Mouse (Mus musculus) cerebellum, postnatal 10 days (tissue): ENCODE data around the gene Plin4.

ENCODE experiments used
- DNase-seq, 2 experiments: peaks; one replicate each; pipeline ENCODE4 v3.0.0; 2021; ENCODE audit warnings: mixed read lengths in 2 of 2

Plin4 gene

DNA sequence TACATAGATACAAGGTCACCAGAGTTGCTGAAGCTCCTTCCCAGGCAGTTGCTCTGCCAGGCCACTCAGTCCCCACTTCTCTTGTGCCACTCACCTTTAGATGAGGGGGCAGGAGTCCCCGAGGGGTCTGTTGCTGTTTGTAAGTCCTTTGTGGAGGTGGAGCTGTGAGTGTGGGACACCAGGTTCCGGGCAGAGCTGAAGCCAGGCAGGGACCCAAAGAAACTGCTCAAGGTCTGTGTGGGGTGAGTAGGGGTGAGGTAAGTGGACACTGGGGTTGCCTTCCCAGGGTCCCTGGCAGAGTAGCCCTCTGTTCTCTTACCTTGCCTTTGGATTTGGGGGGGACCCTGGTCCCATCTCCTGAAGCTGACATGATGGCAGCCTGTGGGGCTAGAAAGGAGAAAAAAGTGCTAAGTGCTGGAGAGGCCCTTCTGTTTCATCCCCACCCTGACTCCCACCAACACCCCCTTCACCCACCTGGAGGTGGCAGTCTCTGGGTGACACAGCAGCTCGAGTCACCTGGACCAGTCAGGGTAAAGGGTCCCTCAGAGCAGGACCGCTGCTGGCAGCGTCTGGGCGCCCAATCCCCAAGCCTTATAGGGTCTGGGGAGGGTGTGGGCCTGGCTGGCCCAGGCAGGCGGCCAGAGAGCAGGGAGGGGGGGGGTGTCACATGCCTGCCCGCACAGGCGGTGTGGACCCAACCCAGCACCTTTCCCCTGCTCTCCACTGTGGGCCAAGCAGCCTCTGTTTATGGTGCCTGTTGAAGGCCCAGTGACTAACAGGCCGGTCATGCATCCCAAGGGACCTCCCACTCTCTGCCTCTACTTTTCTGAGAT is at the start of gene Plin4:
Plin4 (minus strand) TSS at position 585 of the 833 bp plus-strand sequence.
- DNase-seq, result no peak

DNA sequence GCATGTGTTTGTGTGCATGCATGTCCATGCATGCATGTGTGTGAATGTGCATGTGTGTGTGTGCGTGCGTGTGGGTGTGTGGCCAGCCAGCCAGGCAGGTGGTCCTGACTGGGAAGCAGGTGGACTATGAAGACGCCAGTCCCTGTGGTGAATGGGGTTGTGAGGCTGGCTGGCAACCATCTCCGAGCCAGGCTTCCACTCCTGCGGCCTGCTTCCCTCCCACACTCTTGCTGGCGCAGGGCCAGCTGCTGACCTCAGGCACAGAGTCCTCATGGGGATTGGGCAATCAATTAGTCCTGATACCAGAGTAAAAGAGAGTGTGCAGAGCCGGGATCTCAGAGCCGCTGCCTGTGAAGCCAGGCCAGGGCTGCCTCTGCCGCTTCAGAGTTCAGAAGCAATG is 44.0 kb upstream of the Plin4 start:
- DNase-seq, result peak; percentile 73 to 74

DNA sequence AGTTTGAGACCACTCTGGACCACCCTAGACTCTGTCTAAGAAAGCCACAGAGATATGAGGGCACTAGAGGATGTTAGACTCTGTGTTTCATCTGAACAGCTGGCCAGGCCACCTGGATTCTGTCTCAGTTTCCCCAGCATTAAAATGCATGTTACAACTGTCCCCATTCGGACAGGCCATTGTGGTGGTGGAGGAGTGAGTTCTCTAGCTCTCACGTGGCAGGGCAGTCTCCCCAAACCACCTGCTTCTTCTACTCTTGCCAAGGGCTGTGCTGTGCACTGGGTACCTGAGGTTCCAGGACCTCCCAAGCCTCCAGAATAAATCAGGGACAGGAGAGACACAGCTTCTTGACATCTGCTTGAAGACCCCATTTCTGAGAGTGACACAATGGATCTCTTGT is 40.3 kb upstream of the Plin4 start:
- no peak for DNase-seq

DNA sequence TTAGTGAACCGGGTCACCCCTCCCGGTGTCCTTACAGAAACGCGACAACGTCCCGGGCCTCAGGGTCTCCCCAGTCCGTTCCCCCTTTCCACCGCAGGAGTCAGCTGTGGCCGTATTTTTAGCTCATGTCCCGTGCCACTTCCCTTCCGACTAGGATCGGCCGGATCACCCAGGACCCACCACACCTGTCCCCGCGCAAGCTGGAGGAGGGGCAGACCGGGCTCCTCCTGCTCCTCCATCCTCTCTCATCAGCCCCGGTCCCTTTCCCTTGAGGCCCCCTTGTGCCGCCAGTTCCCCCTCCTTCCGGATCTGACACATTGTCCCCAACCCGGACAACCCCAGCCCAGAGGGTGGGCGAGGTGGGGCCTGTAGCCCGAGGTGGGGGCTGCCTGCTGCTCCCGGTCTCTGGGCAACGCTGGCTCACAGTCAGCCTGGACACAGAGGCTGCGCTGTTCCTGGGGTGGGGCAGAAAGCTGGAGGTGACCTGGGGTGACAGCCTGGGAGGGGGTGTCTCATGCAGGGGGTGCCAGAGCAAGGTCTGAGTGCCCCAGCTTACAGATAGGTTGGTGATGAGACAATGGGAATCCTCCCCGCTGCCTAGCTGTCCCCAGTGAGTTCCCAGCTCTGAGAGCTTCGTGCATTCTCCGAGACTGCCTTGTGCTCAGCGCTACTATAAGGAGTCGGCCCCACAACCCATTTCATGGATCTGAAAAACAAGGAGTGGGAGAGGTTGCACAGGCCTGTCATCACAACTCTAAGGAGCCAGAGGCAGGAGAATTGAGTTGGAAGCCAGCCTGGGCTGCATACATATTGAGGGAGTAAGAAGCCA is 39.4 kb upstream of the Plin4 start:
- DNase-seq, result no peak

DNA sequence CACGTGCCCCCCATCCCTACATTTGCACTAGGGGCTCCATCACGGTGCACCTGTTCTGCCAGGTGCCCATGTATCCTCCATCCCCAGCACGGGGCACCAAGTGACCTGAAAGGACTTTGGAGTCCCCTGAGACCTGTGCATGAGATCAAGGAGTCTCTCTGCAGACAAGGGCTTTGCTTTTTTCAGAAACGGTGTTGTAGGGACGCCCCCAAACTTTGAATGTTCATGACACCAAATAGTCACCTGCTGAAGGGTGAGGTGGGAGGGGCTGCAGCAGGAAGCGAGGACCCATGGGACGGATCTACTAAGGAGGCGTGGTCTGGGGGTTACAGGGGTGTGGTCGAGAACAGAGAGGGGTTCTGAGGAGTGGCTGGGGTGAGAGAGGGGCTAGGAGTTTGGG is 38.7 kb upstream of the Plin4 start:
- no peak for DNase-seq

DNA sequence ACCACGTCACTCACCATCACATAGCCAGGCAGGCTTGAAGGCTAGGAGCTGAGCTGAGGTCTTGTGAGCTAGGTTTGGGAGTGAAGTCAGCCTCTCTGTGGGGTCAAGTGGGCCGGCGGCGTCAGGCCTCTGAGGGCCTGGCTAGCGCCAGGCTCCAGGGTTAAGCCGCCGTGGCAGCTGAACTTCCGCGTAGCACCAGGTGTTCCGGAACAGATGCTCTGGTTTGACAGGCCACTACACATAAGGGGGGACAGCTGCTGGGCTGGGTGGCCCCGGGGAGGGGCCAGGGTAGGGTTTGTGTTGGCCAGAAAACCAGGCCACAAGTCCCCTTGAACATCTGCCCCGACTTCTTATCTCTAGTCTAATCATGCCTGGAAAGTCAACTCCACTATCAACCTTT is 37.8 kb upstream of the Plin4 start:
- DNase-seq, result no peak

DNA sequence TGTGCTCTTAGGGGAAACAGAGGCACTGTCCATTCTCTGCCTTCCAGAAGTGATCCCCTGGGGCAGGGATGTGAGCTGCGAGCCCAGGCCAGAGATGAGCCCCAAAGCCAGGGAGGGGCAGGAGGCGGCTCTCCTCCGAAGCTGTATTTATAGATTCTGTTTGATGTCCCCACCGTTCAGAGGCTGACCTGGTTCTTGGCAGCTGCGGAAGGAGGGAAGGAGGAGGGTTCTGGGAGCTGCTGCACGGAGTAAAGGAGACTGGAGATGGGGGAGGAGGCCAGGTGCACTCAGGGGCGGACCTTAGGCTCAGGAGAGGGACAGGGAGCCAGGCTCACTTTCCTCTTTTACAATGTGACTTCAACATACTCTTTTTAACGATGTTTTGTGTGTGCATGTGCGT is 36.5 kb upstream of the Plin4 start:
- no peak for DNase-seq

DNA sequence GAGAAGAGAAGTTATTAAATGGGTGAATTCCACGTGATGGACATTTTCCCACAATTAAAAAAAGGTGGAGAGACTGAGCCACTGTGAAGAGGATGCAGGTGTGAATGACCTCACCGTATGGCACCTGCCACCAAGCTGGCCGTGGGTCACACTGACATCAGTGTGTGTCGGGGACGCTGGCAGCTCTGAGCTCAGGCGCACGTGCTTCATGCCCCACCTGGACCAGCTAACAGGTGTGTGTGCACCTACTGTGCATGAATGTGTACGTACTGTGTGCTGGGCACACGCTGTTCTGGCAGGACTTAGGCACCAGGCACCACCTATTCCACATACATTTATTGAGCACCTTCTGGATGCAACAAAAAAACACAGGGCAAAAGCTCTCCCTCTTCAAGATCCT is 34.9 kb upstream of the Plin4 start:
- DNase-seq, result no peak

DNA sequence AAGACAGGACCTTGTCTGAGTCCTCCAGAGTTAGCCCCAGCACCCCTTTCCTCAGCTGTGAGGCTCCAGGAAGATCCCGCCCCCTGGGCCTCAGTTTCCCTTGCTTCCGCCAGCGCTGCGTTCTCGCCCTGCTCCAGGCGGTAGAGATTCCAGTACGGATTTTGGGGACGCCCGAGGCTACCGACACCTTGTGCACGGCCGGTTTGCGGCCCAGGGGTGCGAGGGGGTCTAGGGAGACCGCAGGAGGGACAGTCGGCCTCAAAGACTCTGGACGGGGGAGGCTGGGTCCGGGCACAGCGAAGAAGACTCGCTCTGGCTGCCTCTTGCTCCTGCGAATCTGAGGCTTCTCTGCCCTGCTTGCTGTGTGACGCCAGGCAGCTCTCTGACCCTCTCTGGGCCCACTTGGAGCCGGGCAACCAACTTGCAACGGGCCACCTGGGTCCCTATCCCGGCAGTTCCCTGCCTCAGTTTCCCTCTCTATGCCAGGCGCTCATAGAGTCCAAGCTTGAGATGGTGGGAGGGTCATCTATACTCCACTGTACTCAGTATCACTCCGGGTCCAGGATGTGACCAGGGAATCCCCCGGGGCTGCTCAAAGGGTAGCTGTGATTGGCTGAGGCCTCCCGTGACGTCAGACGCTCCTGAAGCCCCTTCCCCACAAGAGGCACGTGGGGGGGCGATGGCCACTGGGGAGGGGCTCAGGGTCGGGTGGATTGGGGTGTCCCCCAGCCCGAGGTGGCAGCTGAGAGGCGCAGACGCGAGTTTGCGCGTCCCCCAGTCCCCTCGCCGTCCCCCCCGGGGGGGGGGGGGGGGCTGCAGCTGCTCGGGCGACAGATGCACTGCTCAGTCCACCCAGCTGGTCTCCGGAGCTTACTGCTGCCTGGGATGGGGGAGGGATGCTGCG is 32.4 kb upstream of the Plin4 start:
- peak; percentile 80 to 84 for DNase-seq

DNA sequence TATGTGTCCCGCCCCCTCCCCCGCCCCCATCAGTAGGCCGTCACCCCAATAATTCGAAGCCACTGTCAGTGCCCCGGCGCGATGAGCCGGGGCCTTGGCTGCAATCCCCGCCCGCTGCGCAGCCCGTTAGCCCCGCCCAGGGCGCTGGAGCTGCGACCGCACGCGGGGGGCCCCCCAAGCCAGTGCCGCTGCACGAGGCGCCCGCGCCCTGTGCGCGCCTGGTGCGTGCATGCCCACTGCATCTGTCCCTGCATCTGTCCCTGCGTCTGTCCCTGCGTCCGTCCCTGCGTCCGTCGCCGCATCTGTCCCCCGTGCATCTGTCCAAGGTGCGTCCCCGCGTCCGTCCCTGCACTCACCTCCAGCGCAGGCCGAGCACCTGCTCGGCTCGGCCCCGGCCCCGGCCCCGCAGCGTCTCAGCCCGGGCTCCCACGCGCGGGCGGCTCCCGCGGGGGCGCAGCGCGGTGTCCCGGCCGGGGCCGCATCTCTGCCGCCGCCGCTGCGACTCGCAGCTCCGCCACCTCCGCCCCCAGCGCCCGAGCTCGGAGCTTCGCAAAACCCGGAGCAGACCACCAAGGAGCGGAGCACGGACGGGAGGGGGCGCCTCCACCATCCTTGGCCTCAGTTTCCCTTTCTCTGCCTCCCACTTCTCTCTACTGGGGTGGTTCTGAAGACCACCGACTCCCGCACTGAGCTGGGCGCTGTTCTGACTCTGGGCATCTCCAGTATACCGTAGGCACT is 30.4 kb upstream of the Plin4 start, which contains the start of gene Sema6b:
Sema6b (minus strand) TSS at position 486 of the 738 bp plus-strand sequence.
- peak; percentile 91 to 92 for DNase-seq

DNA sequence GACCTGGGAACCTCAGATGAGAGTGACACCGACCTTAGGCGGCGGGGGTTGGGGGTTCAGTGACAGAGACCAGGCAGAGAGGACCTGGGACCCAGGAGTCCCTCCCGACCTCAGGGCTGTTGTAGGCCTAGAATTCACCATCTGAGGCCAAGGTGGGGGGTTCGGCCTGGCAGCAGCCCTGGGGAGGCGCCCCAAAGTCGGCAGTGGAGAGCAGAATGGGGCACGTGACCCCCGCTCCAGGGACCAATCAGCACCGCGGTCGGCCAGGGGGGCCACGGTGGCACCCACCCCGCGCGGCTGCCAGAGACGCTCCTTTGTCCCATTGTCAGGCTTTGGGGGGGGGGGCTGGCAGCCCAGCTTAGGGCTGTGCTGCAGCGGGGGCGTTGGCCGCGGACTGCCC is 29.8 kb upstream of the Plin4 start:
- DNase-seq, result peak; percentile 52 to 59

DNA sequence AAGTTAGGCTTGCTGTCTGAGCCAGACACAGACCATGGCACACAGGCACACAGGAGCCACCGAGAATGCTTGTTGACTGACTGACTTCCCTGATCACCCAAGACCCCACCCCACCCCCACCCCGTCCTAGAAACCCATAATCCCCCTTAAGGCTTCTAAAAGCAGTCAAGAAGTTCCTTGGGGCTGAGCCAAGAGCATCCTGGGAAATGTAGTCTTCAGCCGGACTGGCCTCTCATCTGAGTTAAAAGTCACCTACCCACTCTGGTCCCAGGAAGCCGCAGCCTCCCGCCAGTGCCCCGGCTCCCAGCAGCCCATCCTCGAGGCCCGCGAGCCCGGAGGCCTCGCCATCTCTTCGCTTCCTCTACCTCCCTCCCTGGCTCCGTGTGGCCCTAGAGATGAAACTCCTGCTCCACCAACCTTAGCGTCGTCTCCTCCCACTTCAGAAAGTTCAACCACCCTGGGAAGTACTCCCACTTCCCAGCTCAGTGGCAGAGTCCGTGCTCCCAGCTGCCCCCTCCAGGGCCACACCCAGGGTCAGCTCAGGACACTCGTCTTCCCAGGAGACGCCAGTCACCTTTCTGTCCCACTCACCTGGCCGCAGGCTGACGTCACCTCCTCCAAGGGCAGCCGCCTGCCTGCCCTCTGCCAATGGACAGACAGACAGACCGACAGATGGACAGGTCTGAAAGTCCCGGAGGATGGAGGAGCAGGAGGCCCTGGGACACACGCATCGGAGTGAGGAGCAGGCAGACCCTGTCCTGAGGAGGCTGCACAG is 28.4 kb upstream of the Plin4 start:
- DNase-seq, result peak in 1 of 2 experiments; percentile 61

DNA sequence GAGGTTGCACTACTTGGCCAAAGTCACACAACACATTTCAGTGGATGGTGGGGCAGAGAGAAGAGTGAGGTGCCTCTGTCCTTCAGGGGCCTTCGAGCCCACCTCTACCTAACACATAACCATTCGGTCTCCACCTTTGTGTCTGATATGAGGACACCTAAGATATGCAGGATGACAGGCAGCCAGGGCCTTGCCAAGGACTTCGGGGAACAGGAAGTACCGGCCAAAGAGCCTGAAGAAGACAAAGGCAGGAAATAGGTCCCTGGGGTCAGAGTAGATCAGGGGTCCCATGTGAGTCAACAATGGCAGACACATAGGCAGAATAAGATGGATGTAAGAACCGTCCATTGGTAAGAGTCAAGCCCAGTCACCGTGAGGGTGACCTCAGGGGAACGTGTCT is 27.0 kb upstream of the Plin4 start:
- DNase-seq, result no peak

DNA sequence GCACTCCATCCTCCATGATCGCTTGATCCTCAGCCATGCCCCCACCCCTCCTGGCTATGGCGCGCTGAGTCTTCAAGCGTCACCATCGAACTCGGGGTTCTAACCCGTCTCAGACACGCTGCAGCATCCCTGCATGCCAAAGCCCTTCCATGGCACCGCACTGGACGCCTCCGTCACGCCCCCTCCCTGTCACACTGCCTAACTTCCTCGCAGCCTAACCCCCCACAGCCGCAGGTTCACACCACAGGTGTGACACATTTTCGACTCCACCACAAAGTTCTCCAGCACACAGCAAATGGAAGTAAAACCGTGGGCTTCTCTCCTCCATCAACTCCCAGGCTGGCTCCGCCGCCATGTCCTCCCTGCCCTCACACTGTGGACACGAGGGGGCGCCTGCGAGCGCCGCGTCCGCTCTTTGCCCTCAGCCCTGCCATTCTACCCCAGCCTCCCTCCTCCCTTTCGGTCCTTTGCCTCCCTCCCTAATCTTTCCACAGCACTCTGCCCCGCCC is 24.9 kb upstream of the Plin4 start:
- DNase-seq, result peak; percentile 81 to 83

DNA sequence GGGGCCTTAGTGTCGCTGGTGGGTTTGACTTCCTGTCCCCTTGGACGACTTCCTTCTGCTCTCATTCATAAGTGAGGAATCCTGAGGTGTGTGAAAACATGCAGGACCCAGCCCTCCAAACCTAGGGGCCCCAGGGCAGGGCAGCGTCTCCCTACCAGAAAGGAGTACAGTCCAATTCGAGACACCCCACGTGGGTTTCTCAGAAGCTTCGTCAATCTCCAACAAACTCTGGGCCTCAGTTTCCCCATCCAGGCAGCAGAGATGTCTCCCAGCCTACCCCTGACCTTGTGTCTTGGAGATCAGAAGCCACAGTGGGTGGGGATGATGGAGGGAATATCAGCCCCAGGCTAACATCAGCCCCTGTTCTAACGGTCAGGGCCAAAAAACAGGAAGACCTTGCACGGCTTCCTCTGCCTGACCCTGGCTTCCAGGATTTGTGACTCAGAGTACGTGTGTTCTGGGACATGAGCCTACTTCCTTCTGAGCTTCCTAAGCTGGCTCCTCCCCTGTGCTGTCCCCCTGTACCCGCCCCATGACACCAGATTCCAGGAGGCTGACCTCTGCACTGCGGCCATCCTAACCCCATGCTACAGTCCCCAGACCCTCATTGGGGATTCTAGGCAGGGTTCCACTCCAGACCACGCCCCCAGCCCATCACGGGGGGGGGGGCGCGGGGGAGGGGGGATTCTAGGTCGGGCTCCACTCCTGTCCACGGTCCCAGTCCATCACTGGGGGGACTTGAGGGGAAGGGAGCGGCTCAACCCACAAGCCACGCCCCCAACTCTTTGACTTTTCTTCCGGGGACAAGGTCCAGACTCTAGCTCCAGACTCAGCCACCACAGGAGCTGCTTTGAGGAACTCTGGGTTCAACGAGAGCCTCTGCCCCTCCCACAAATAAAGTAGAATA is 24.1 kb upstream of the Plin4 start:
- DNase-seq, result no peak

DNA sequence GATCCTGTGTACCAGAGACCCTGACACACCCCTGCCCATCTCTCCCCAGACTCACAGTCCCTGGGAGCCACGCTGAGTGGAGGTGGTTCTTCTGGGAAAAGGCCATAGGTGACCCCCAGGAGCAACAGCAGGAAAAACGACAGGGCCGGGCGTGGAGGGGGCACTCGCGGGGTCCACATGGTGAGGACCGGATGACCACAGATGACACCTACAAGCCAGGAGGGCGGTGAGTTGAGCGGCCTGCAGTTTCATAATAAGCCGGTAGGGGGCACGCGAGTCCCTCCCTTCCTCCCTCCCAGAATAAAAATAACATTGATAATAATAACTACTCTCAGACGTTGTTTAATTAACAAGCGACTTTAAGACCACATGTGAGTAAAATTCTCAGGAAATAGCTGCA is 23.1 kb upstream of the Plin4 start:
- peak; percentile 82 to 89 for DNase-seq

DNA sequence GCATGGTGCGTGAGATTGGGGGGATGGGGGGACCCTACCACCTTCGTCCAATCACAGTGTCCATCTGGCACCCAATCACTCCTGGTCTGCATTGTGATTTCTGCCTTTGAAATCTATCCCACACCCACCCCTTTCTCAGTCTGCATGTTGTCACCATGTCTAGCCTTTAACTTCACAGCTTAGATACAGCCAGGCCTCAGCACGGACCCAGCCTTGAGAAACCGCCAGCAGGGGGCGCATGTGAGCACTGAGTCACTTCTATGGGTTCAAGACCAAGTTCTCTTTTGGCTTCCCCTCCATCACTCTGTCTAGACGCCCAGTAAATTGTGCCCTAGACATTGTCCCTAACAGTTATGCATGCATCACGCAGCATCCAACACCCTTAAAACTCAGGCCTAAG is 22.2 kb upstream of the Plin4 start:
- peak; percentile 85 to 90 for DNase-seq

DNA sequence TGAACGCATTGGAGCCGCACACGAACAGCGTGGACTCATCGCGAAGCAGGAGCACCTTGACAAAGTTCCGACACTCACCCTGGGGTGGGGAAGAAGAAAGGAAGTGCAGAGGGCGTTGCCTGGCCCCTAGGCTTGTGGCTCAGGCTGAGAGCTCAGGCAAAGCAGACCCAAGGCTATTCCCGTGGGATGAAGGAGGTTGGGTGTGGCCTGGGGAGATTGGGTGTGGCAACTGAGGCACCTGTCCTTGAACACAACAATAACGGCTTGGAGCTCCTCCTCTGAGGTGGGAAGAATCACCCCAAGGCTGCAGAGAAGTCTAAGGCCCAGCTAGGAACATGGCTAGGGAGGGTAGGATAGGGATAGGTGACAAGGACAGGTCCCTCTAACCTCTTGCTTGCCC is 21.5 kb upstream of the Plin4 start:
- no peak for DNase-seq

DNA sequence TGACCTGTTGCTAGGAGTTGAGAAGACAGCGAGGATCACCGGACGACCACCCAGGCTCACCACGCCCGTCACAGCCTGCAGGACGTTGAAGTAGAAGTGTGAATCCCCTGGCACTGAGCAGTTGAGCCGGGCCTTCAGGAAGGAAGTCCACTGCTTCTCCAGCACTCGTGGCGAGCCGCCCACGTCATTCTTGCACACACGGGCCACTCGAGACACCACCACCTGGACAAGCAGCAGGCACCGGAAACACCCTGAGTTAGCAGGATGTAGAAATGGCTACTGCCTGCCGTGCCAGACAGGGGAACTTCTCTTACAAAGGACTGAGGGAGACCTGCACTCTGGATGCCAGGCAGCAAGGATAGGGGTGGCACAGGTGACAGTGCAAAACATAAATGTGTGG is 18.6 kb upstream of the Plin4 start:
- no peak for DNase-seq

DNA sequence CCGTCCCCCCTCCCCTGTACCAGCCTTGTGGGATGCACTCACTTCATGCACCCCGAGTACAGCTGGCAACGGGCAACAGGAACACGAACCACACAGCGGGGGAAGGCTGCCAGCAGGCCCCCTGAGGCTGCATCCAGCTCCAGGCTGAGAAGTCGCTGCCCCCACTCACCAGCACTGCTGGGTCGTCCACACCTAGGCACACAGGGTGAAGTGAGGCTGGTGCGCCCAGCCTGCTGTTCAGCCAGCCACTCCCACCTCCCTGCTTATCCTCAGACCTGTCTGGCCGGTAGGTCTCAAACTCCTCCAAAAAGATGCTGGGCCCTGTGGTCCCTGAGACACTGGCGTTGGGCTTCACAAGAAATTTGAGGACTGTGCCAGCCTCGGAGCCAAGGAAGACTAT is 16.6 kb upstream of the Plin4 start:
- DNase-seq, result no peak
